Mouse (Mus musculus) lung, embryonic 14.5 days (tissue): Measurements from ENCODE around the gene Ift57. TPM values are rescaled to one million over a fixed set of nuclear protein-coding genes. Genes with fewer than 3 reads are reported as not detected.

Experiments used
- ATAC-seq: fragments of 200-750 bp; cut with Nextera tagmentation; 2 replicates; pipeline ENCODE4 v1.8.0; 2017; ENCODE audit warnings: mild to moderate bottlenecking, moderate TSS enrichment, moderate library complexity; ENCODE audit not compliant: insufficient read depth
- DNase-seq: peaks from one replicate; pipeline ENCODE4 v3.0.0-alpha.2; 2015
- H3K27ac ChIP-seq: fragments of 300-500 bp; sonication (generic); 2 replicates; pipeline ENCODE4 v1.5.1; 2014; ENCODE audit warnings: low read depth, mild to moderate bottlenecking, moderate library complexity
- H3K27me3 ChIP-seq: fragments of 300-500 bp; sonication (generic); 2 replicates; pipeline ENCODE4 v1.6.1; 2014; ENCODE audit warnings: low read length, control low read depth; ENCODE audit not compliant: insufficient read depth
- H3K36me3 ChIP-seq: fragments of 300-500 bp; sonication (generic); 2 replicates; pipeline ENCODE4 v1.6.1; 2014; ENCODE audit warnings: control low read depth; ENCODE audit not compliant: insufficient read depth
- H3K4me1 ChIP-seq: fragments of 300-500 bp; sonication (generic); 2 replicates; pipeline ENCODE4 v1.6.1; 2014; ENCODE audit warnings: antibody characterized with exemption, control low read depth; ENCODE audit not compliant: insufficient read depth
- H3K4me2 ChIP-seq: fragments of 300-500 bp; sonication (generic); 2 replicates; pipeline ENCODE4 v1.6.1; 2014; ENCODE audit warnings: mild to moderate bottlenecking
- H3K4me3 ChIP-seq: fragments of 300-500 bp; sonication (generic); 2 replicates; pipeline ENCODE4 v1.5.1; 2014; ENCODE audit warnings: low read depth, low read length
- H3K9ac ChIP-seq: fragments of 300-500 bp; sonication (generic); 2 replicates; pipeline ENCODE4 v1.6.1; 2014
- H3K9me3 ChIP-seq: fragments of 300-500 bp; sonication (generic); 2 replicates; pipeline ENCODE4 v1.6.1; 2016; ENCODE audit warnings: low read depth, low read length, control low read depth
- CTCF ChIP-seq: IDR thresholded peaks from 2 replicates; pipeline ENCODE4 v1.5.1; 2016; ENCODE audit warnings: antibody characterized with exemption, low read depth
- WGBS: fragments of 180-500 bp; shearing (Covaris S2); extraction: QIAGEN DNeasy Blood & Tissue Kit; methylation state at CpG from one replicate; pipeline ENCODE4 v1.1.7; 2014; 5-methylcytosine and 5-hydroxymethylcytosine counted together
- polyA plus RNA-seq: library from polyadenylated mRNA; unstranded; fragments of >200 nt; fragmentation: Nextera tagmentation; extraction: Ambion mirVana; gene quantifications from 2 replicates; pipeline ENCODE4 v1.2.1, GENCODE M21; 2014

Ift57 gene
- polyA plus RNA-seq, 1 experiment from 2014 or later: 31.9 TPM

GRCm38 (mm10) chr16:49792446-49792878 lies 93.4 kb downstream of the Ift57 start:
- peaks cover 5% of the 10 kb centered on the region; the same call in 1 of the 2 replicates for H3K4me1 ChIP-seq
- DNase-seq: peak; percentile 84
- no peak for TF ChIP-seq CTCF
- peak; percentile 80 for ATAC-seq
- 34% methylated on average over 9 of the region's 9 CpGs for WGBS
- no peak overlapping the region for H3K9ac ChIP-seq
- H3K27me3 ChIP-seq: no peaks in the 10 kb centered on the region
- H3K4me3 ChIP-seq: no peak overlapping the region
- no peaks in the 10 kb centered on the region for H3K36me3 ChIP-seq
- H3K4me2 ChIP-seq: no peak overlapping the region
- no peaks in the 10 kb centered on the region for H3K9me3 ChIP-seq
- H3K27ac ChIP-seq: no peak overlapping the region

GRCm38 (mm10) chr16:49793596-49793995 lies 94.6 kb downstream of the Ift57 start:
- H3K4me3 ChIP-seq: no peak overlapping the region
- H3K9me3 ChIP-seq: no peaks in the 10 kb centered on the region
- ATAC-seq (no peak), DNase-seq (no peak)
- H3K27ac ChIP-seq: no peak overlapping the region
- 82% methylated on average over 9 of the region's 9 CpGs for WGBS
- H3K4me1 ChIP-seq: peaks cover 5% of the 10 kb centered on the region; the same call in 1 of the 2 replicates
- TF ChIP-seq CTCF: no peak
- no peak overlapping the region for H3K4me2 ChIP-seq
- H3K36me3 ChIP-seq: no peaks in the 10 kb centered on the region
- no peaks in the 10 kb centered on the region for H3K27me3 ChIP-seq
- H3K9ac ChIP-seq: no peak overlapping the region

GRCm38 (mm10) chr16:49796271-49796670 lies 97.2 kb downstream of the Ift57 start:
- Histone ChIP-seq H3K9me3 (no peaks in the 10 kb centered on the region), H3K4me2 (no peak overlapping the region), H3K4me3 (no peak overlapping the region), H3K36me3 (no peaks in the 10 kb centered on the region), H3K9ac (no peak overlapping the region), H3K27ac (no peak overlapping the region), H3K27me3 (no peaks in the 10 kb centered on the region), H3K4me1 (peaks cover 5% of the 10 kb centered on the region; the same call in 1 of the 2 replicates)
- no peak for TF ChIP-seq CTCF
- WGBS: 48% methylated on average over 2 of the region's 2 CpGs
- DNase-seq (no peak), ATAC-seq (no peak)

GRCm38 (mm10) chr16:49796954-49797353 lies 97.9 kb downstream of the Ift57 start:
- Histone ChIP-seq H3K27ac (no peak overlapping the region), H3K9me3 (no peaks in the 10 kb centered on the region), H3K4me1 (peaks cover 7% of the 10 kb centered on the region; the same call in 1 of the 2 replicates), H3K27me3 (no peaks in the 10 kb centered on the region), H3K4me3 (no peak overlapping the region), H3K9ac (no peak overlapping the region), H3K36me3 (no peaks in the 10 kb centered on the region), H3K4me2 (no peak overlapping the region)
- DNase-seq: no peak
- WGBS: 82% methylated on average over 2 of the region's 2 CpGs
- no peak for TF ChIP-seq CTCF
- ATAC-seq: no peak

GRCm38 (mm10) chr16:49798790-49799189 lies 99.8 kb downstream of the Ift57 start:
- no peak overlapping the region for H3K4me3 ChIP-seq
- H3K9me3 ChIP-seq: no peaks in the 10 kb centered on the region
- no peak overlapping the region for H3K4me2 ChIP-seq
- H3K27ac ChIP-seq: 0 out of 2 replicates have a peak overlapping the region, but pooled peaks have one; percentile 37
- no peak overlapping the region for H3K9ac ChIP-seq
- H3K27me3 ChIP-seq: no peaks in the 10 kb centered on the region
- ATAC-seq: no peak
- no peak for TF ChIP-seq CTCF
- 72% methylated on average over 6 of the region's 6 CpGs for WGBS
- peak; percentile 27 for DNase-seq
- H3K36me3 ChIP-seq: no peaks in the 10 kb centered on the region
- H3K4me1 ChIP-seq: 0 out of 2 replicates have a peak, but pooled peaks cover 2% of the 10 kb centered on the region

GRCm38 (mm10) chr16:49799597-49800561 lies 100.8 kb downstream of the Ift57 start, which contains the start of gene Cd47:
Gene Cd47, plus strand, starts transcription at chr16:49800533.
- 72% methylated on average over 10 of the region's 10 CpGs for WGBS
- Histone ChIP-seq H3K4me1 (0 out of 2 replicates have a peak, but pooled peaks cover 5% of the 10 kb centered on the region), H3K9me3 (no peaks in the 10 kb centered on the region), H3K9ac (no peak within 1 kb of the TSS), H3K4me2 (no peak within 1 kb of the TSS), H3K4me3 (no peak within 1 kb of the TSS), H3K27me3 (no peaks in the 10 kb centered on the region), H3K36me3 (no peaks in the 10 kb centered on the region), H3K27ac (peak within 1 kb of the TSS; percentile 40)
- DNase-seq: peak; percentile 56
- TF ChIP-seq CTCF: no peak
- ATAC-seq: peak; percentile 28; the same call in 1 of the 2 replicates

- Histone ChIP-seq H3K27me3 (no peaks in the 10 kb centered on the region), H3K9me3 (no peaks in the 10 kb centered on the region), H3K9ac (no peak overlapping the region), H3K4me1 (0 out of 2 replicates have a peak, but pooled peaks cover 5% of the 10 kb centered on the region), H3K27ac (no peak overlapping the region), H3K4me2 (no peak overlapping the region), H3K4me3 (no peak overlapping the region), H3K36me3 (no peaks in the 10 kb centered on the region)
- ATAC-seq (peak; percentile 35; the same call in 1 of the 2 replicates), DNase-seq (no peak)
- 47% methylated on average over 5 of the region's 5 CpGs for WGBS
- TF ChIP-seq CTCF: no peak
Observed at GRCm38 (mm10) chr16:49800996-49801395, 102.0 kb downstream of the Ift57 start.
